Mouse (Mus musculus) thymus, adult 2 months (tissue): Measurements from ENCODE around the gene Slf1.

Experiments used
- CTCF ChIP-seq: fragments of 200-500 bp; IDR thresholded peaks from 2 replicates; pipeline ENCODE4 v1.5.1; 2012; ENCODE audit warnings: mild to moderate bottlenecking, control low read depth, low read length, moderate library complexity, borderline replicate concordance; ENCODE audit not compliant: control insufficient read depth, poor library complexity, insufficient read depth; ENCODE audit errors: extremely low read depth
- POLR2A ChIP-seq: fragments of 200-500 bp; IDR thresholded peaks from 2 replicates; pipeline ENCODE4 v1.6.1; 2012; ENCODE audit warnings: mild to moderate bottlenecking, low read length, control low read depth, moderate library complexity; ENCODE audit not compliant: control insufficient read depth, poor library complexity, insufficient read depth; ENCODE audit errors: extremely low read depth

DNA sequence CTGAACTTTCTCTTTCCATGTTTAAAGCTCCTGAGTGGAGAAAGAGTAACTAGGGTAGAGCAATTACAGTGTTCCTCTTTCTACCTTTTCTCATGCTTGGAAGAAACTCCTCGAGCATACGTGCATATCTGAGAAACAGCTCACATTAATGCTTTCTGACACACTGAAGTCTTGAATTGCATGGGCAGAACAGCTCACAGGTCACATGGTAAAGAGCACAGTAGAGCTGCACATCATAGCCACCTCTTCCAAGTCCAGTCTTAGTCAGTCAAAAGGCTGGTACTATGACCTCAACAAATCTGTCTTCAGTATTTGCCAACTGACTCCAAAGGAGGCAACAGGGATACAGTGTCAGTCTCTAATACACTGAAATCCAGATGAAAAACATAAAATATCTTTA, 7.0 kb downstream of the Slf1 start:
- no peak for TF ChIP-seq CTCF
- TF ChIP-seq POLR2A: no peak
